Mouse (Mus musculus): ENCODE measurements around the gene Mical3. TPM values are rescaled to one million over a fixed set of nuclear protein-coding genes. Genes with fewer than 3 reads are reported as not detected.

Mical3 gene
- polyA plus RNA-seq, 2 experiments = 13.3 to 17.3 TPM

DNA sequence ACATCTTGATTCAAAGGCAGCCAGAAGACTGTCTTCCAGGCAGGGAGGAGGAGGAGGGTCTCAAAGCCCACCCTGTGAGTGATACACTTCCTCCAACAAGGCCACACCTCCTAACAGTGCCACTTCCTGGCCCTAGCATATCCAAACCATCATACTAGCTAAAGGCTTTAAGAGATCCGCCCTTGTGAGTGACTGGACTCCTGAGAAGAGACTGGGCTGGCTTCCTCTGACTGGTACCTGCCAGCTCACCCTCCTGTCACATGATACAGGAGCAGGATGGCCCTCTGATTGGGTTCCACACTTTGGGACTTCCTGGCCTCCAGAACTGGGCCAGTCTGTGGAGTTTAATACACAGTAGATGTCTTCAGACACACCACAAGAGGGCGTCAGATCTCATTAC lies 58.2 kb downstream of the Mical3 start:
- 70% methylated on average over 2 of the region's 2 CpGs for WGBS
- no peaks in the 10 kb centered on the region for H3K9me3 ChIP-seq (ENCODE audit: control insufficient read depth, low read length)
- H3K36me3 ChIP-seq (ENCODE audit: control insufficient read depth, insufficient read depth, low read length) = no peaks in the 10 kb centered on the region
- no peak for DNase-seq (ENCODE audit: low spot score)
- H3K9ac ChIP-seq (ENCODE audit: low read depth, low read length, severe bottlenecking) = no peak overlapping the region
- TF ChIP-seq POLR2A (IDR thresholded peaks at IDR 0.05; ENCODE audit: borderline replicate concordance, extremely low read depth, insufficient read depth, insufficient read length) = no peak
- H3K4me2 ChIP-seq (replicated peaks; ENCODE audit: low read depth, low read length, severe bottlenecking) = no peak overlapping the region
- H3K27me3 ChIP-seq (ENCODE audit: control insufficient read depth, insufficient read depth, low read length) = no peaks in the 10 kb centered on the region
- H3K27ac ChIP-seq (replicated peaks; ENCODE audit: low read depth, low read length) = no peak overlapping the region
- H3K4me3 ChIP-seq (replicated peaks; ENCODE audit: low read length) = no peak overlapping the region
- ATAC-seq (ENCODE audit: low FRiP score, low read depth) = no peak
- H3K4me1 ChIP-seq (ENCODE audit: control insufficient read depth, insufficient read depth, low read length) = peaks cover 4% of the 10 kb centered on the region

- no peak for TF ChIP-seq POLR2A (IDR thresholded peaks at IDR 0.05; ENCODE audit: borderline replicate concordance, extremely low read depth, insufficient read depth, insufficient read length)
- 80% methylated on average over 9 of the region's 9 CpGs for WGBS
Observed at GRCm38 (mm10) chr6:121070584-121071230, 60.1 kb downstream of the Mical3 start.

GRCm38 (mm10) chr6:121069156-121069555 lies 61.6 kb downstream of the Mical3 start:
- WGBS = 83% methylated on average over 8 of the region's 8 CpGs
- Histone ChIP-seq H3K9me3 (ENCODE audit: control insufficient read depth, low read length) (no peaks in the 10 kb centered on the region), H3K4me2 (replicated peaks; ENCODE audit: low read depth, low read length, severe bottlenecking) (no peak overlapping the region), H3K4me3 (replicated peaks; ENCODE audit: low read length) (no peak overlapping the region), H3K9ac (ENCODE audit: low read depth, low read length, severe bottlenecking) (no peak overlapping the region), H3K36me3 (ENCODE audit: control insufficient read depth, insufficient read depth, low read length) (no peaks in the 10 kb centered on the region), H3K27ac (replicated peaks; ENCODE audit: low read depth, low read length) (no peak overlapping the region), H3K4me1 (ENCODE audit: control insufficient read depth, insufficient read depth, low read length) (peaks cover 15% of the 10 kb centered on the region), H3K27me3 (ENCODE audit: control insufficient read depth, insufficient read depth, low read length) (no peaks in the 10 kb centered on the region)
- TF ChIP-seq POLR2A (IDR thresholded peaks at IDR 0.05; ENCODE audit: borderline replicate concordance, extremely low read depth, insufficient read depth, insufficient read length) = no peak
- no peak for ATAC-seq (ENCODE audit: low FRiP score, low read depth)
- no peak for DNase-seq (ENCODE audit: low spot score)

More at GRCm38 (mm10) chr6:121070584-121071230, 60.1 kb downstream of the Mical3 start:
- Histone ChIP-seq H3K27me3 (ENCODE audit: control insufficient read depth, insufficient read depth, low read length) (no peaks in the 10 kb centered on the region), H3K4me1 (ENCODE audit: control insufficient read depth, insufficient read depth, low read length) (peaks cover 8% of the 10 kb centered on the region), H3K4me3 (replicated peaks; ENCODE audit: low read length) (no peak overlapping the region), H3K9ac (ENCODE audit: low read depth, low read length, severe bottlenecking) (no peak overlapping the region), H3K27ac (replicated peaks; ENCODE audit: low read depth, low read length) (no peak overlapping the region), H3K36me3 (ENCODE audit: control insufficient read depth, insufficient read depth, low read length) (no peaks in the 10 kb centered on the region), H3K9me3 (ENCODE audit: control insufficient read depth, low read length) (no peaks in the 10 kb centered on the region), H3K4me2 (replicated peaks; ENCODE audit: low read depth, low read length, severe bottlenecking) (no peak overlapping the region)
- ATAC-seq (ENCODE audit: low FRiP score, low read depth) = no peak
- no peak for DNase-seq (ENCODE audit: low spot score)

DNA sequence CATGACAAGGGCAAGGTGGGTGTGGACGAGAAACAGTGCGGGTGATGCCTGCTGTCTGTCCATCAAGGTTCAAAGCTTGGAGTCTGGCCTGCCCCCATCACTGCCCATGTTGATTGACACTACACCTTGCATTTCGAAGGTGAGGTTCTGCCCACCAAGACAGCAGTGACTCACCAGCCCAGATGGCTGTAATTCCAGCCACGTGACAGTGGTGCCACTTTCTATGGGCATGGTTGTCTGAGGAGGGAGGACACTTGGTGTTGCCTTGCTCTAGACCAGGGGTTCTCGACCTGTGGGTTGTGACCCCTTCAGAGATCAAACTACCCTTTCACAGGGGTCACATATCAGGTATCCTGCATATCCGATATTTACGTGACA lies 62.7 kb downstream of the Mical3 start:
- 78% methylated on average over 7 of the region's 7 CpGs for WGBS
- Histone ChIP-seq H3K4me1 (ENCODE audit: control insufficient read depth, insufficient read depth, low read length) (peaks cover 17% of the 10 kb centered on the region), H3K27ac (replicated peaks; ENCODE audit: low read depth, low read length) (no peak overlapping the region), H3K4me2 (replicated peaks; ENCODE audit: low read depth, low read length, severe bottlenecking) (no peak overlapping the region), H3K4me3 (replicated peaks; ENCODE audit: low read length) (no peak overlapping the region), H3K9ac (ENCODE audit: low read depth, low read length, severe bottlenecking) (no peak overlapping the region), H3K27me3 (ENCODE audit: control insufficient read depth, insufficient read depth, low read length) (no peaks in the 10 kb centered on the region), H3K36me3 (ENCODE audit: control insufficient read depth, insufficient read depth, low read length) (no peaks in the 10 kb centered on the region), H3K9me3 (ENCODE audit: control insufficient read depth, low read length) (no peaks in the 10 kb centered on the region)
- TF ChIP-seq POLR2A (IDR thresholded peaks at IDR 0.05; ENCODE audit: borderline replicate concordance, extremely low read depth, insufficient read depth, insufficient read length) = no peak
- DNase-seq (ENCODE audit: low spot score) = no peak
- ATAC-seq (ENCODE audit: low FRiP score, low read depth) = no peak

GRCm38 (mm10) chr6:121067426-121068086 lies 63.2 kb downstream of the Mical3 start:
- Histone ChIP-seq H3K27ac (replicated peaks; ENCODE audit: low read depth, low read length) (no peak overlapping the region), H3K27me3 (ENCODE audit: control insufficient read depth, insufficient read depth, low read length) (no peaks in the 10 kb centered on the region), H3K36me3 (ENCODE audit: control insufficient read depth, insufficient read depth, low read length) (no peaks in the 10 kb centered on the region), H3K4me2 (replicated peaks; ENCODE audit: low read depth, low read length, severe bottlenecking) (no peak overlapping the region), H3K9ac (ENCODE audit: low read depth, low read length, severe bottlenecking) (no peak overlapping the region), H3K9me3 (ENCODE audit: control insufficient read depth, low read length) (no peaks in the 10 kb centered on the region), H3K4me1 (ENCODE audit: control insufficient read depth, insufficient read depth, low read length) (peaks cover 17% of the 10 kb centered on the region), H3K4me3 (replicated peaks; ENCODE audit: low read length) (no peak overlapping the region)
- ATAC-seq (ENCODE audit: low FRiP score, low read depth) = no peak
- WGBS = 68% methylated on average over 11 of the region's 11 CpGs
- no peak for TF ChIP-seq POLR2A (IDR thresholded peaks at IDR 0.05; ENCODE audit: borderline replicate concordance, extremely low read depth, insufficient read depth, insufficient read length)
- no peak for DNase-seq (ENCODE audit: low spot score)

Measured in limb, embryonic 14.5 days (tissue).